Mouse (Mus musculus): ENCODE measurements around the gene Itgb5.

Itgb5 gene

GRCm38 (mm10) chr16:33878041-33878783 lies 48.7 kb downstream of the Itgb5 start:
- DNase-seq (ENCODE audit: low read depth, low spot score), result no peak

- DNase-seq (ENCODE audit: low read depth, low spot score), result no peak
Observed at GRCm38 (mm10) chr16:33879031-33879430, 49.6 kb downstream of the Itgb5 start.

GRCm38 (mm10) chr16:33879556-33879955 lies 50.1 kb downstream of the Itgb5 start:
- no peak for DNase-seq (ENCODE audit: low read depth, low spot score)

- DNase-seq (ENCODE audit: low read depth, low spot score), result no peak
Observed at GRCm38 (mm10) chr16:33880765-33881164, 51.3 kb downstream of the Itgb5 start.

GRCm38 (mm10) chr16:33882540-33882939 lies 53.1 kb downstream of the Itgb5 start:
- DNase-seq (ENCODE audit: low read depth, low spot score), result no peak

- no peak for DNase-seq (ENCODE audit: low read depth, low spot score)
Observed at GRCm38 (mm10) chr16:33883046-33883975, 53.8 kb downstream of the Itgb5 start.

GRCm38 (mm10) chr16:33884201-33884600 lies 54.7 kb downstream of the Itgb5 start:
- DNase-seq (ENCODE audit: low read depth, low spot score), result no peak

GRCm38 (mm10) chr16:33885021-33885471 lies 55.6 kb downstream of the Itgb5 start:
- no peak for DNase-seq (ENCODE audit: low read depth, low spot score)

- no peak for DNase-seq (ENCODE audit: low read depth, low spot score)
Observed at GRCm38 (mm10) chr16:33885671-33886328, 56.3 kb downstream of the Itgb5 start.

- no peak for DNase-seq (ENCODE audit: low read depth, low spot score)
Observed at GRCm38 (mm10) chr16:33886665-33887064, 57.2 kb downstream of the Itgb5 start.

GRCm38 (mm10) chr16:33887981-33888380 lies 58.5 kb downstream of the Itgb5 start:
- no peak for DNase-seq (ENCODE audit: low read depth, low spot score)

GRCm38 (mm10) chr16:33889000-33889607 lies 59.6 kb downstream of the Itgb5 start:
- DNase-seq (ENCODE audit: low read depth, low spot score), result no peak

GRCm38 (mm10) chr16:33891099-33891498 lies 61.6 kb downstream of the Itgb5 start:
- no peak for DNase-seq (ENCODE audit: low read depth, low spot score)

- peak; percentile 52 for DNase-seq (ENCODE audit: low read depth, low spot score)
Observed at GRCm38 (mm10) chr16:33891561-33892281, 62.3 kb downstream of the Itgb5 start.

GRCm38 (mm10) chr16:33892539-33892938 lies 63.1 kb downstream of the Itgb5 start:
- DNase-seq (ENCODE audit: low read depth, low spot score), result no peak

GRCm38 (mm10) chr16:33893796-33894195 lies 64.3 kb downstream of the Itgb5 start:
- no peak for DNase-seq (ENCODE audit: low read depth, low spot score)

GRCm38 (mm10) chr16:33894449-33894848 lies 65.0 kb downstream of the Itgb5 start:
- no peak for DNase-seq (ENCODE audit: low read depth, low spot score)

- DNase-seq (ENCODE audit: low read depth, low spot score), result no peak
Observed at GRCm38 (mm10) chr16:33895690-33896089, 66.2 kb downstream of the Itgb5 start.

- no peak for DNase-seq (ENCODE audit: low read depth, low spot score)
Observed at GRCm38 (mm10) chr16:33896801-33897200, 67.3 kb downstream of the Itgb5 start.

GRCm38 (mm10) chr16:33903664-33904441 lies 74.4 kb downstream of the Itgb5 start:
- DNase-seq (ENCODE audit: low read depth, low spot score), result peak; percentile 64
